Mouse (Mus musculus): ENCODE data around the gene Det1. TPM values are rescaled to one million over a fixed set of nuclear protein-coding genes. Genes with fewer than 3 reads are reported as not detected.

Gene Det1
- 10 to 100 TPM; 16.0 to 16.5 TPM for total RNA-seq (2021)
- long read RNA-seq, experiment 1, partial matches to known transcripts, result 0 of 14 reads
- long read RNA-seq, experiment 1, other reads (novel, unspliced or antisense), result 11 of 14 reads
- long read RNA-seq, experiment 2, partial matches to known transcripts, result 2 of 14 reads
- long read RNA-seq, experiment 2, other reads (novel, unspliced or antisense), result 9 of 14 reads

DNA sequence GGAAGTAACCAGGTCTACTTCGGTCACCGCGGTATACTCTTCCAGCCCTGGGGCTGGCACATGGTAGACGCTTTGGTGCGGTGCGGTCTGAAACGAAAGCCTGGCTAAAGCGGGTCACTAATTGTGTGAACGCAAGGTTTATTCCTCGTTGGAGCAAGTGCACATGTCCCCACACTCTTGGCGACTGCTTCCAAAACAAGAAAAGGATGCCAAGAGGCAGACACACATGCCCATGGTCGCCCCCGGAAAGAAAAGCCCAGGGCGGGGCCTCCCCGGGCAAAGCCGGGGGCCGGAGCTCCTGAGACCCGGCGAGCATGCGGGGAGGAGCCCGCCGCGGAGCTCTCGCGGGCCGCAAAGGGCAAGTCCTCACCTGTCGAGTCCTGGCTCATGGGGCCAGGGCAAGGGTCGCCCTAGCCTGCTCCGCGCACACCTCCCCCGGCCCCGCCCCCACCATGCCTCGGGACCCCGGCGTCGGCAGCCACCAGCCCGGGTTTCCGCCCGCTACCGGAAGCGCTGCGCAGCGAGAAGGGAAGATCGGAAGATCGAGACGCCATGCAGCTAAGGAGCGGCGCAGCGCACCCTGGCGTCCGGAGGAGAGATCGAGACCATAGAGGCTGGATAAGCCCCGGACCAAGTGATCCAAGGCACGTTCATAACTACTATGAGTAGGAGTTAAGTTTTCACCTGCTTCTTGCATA is at the start of gene Det1:
Gene Det1 (minus strand): TSS at position 527 of the 698 bp plus-strand sequence.
- DNase-seq, result peak; percentile 83 to 86
- intact Hi-C loops (cut with DNase I), result loop anchor here (2.0 kb wide), 1 partner anchor 54 kb away; no protein-coding TSS in a partner anchor

DNA sequence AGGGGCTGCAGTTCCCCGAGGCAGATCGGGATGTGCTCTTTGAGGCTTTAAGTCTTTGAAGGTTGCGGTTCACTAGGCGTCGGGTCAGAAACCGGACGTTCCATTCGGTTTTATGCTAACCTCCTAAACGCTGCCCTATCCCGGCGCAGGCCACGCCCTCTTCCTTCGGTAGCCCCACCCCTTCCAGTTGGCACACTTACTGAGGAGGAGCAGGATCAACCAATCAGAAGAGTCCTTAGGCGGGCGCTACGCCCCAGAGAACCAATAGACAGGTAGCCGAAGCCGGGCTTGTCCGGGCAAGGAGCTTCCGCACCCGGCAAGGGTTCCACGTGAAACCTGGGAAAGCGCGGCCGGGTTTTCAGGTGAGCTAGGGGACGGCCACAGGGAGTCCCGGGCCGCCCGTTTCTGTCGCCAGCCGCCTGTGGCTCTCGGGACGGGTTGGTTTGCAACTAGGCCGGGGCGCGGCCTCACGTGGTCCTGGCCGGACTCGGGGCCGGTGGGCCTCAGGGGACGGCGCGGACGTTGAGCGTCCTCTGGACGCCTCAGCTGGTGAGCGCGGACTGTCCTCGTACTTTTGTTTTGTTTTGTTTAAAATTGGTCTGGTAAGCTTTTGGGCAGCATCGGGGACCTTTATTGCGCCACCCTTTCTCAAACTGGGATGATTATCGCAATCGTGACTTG is 48.7 kb upstream of the Det1 start, which contains the start of gene Aen:
Gene Aen (plus strand): TSS at position 202 of the 681 bp plus-strand sequence.
- intact Hi-C loops (cut with DNase I), result no loop called here
- peak; percentile 98 to 99 for DNase-seq

DNA sequence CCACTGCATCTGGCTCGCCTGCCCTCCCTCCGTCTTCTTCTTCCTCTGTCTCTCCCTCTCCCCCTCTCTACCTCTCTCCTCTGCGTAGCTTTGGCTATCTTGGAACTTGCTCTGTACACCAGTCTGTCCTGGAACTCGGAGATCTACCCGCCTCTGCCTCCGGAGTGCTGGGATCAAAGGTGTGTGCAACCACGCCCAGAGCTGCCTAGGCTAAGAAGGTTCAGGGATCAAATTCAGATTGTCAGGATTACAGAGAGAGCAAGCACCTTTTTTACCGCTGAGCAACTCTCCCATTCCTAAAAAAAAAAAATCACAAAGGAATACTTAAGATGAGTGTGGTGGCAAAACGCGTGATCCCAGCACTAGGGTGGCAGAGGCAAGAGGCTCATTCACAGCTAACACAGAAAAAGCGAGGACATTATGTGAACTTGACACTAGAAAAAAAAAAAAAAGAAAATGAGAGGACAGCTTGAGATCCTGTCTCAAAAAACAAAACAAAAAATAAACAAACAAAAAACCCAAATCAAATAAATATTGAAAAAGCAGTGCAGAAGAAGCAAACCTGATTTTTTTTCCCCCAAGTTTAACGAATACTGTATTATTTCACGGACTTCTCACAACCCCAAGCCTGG is 48.1 kb upstream of the Det1 start:
- no peak for DNase-seq
- intact Hi-C loops (cut with DNase I), result no loop called here

DNA sequence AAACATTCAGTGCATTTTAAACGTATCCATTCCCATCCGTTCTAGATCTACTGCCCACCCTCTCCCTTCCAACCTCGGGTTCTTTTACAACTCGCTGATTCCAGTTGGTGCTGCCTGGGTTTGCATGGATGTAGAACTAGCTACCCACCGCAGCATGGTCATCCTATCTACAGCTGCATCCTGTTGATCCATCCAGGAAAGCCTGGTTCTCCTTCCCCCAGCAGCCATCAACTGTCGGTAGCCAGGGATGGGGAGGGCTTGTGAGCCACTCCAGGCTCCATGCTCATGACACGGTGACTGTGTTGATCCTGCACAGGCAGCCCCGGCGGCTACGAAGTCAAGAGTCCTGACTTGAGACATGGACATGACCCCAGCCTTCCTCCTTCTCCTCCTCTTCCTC is 46.9 kb upstream of the Det1 start:
- intact Hi-C loops (cut with DNase I), result no loop called here
- no peak for DNase-seq

DNA sequence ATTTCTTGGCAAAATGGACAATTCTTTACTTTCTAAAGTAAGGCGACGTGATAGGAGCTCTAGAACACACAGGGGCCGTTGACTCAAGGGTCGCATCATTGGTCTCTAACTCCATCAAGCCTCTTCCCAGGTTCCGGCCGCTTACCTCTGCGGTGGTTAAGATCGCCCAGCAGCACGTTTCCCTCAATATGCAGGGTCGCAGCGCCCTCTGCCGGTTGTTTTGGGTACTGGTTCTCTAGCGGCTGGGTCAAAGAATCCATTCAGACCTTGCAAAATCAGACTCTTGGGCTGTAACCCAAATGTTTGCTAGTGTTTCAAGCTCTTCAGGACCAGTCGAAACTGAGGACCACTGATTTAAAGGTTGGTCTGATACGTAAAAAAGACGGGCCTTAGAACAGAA is 43.6 kb upstream of the Det1 start:
- intact Hi-C loops (cut with DNase I), result loop anchor here (1.0 kb wide), 1 partner anchor 99 kb away; no protein-coding TSS in a partner anchor
- peak; percentile 76 to 81 for DNase-seq

DNA sequence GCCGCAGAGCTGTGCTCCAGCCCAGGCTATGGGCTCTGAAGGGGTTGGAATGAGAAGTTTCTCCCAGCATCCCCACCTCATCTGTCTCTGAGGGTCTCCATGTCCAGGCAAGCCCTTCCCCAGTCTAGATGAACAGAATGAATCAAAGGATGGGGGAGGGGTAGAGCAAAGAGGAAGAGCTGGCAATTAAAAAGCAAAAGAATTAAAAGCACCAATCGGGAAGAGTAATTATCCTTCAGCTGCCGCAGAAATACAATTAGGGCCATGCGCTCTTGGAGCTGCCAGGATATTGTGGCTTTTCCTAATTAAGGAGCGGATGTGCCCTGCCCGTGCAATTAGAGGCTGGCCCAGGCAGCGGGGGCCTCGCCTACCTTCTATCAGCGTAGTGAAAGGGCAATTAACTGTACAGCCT is 40.4 kb upstream of the Det1 start:
- intact Hi-C loops (cut with DNase I), result loop anchor here (5.0 to 10.0 kb wide), 2 partner anchors 35 to 313 kb away; no protein-coding TSS in a partner anchor
- no peak for DNase-seq

DNA sequence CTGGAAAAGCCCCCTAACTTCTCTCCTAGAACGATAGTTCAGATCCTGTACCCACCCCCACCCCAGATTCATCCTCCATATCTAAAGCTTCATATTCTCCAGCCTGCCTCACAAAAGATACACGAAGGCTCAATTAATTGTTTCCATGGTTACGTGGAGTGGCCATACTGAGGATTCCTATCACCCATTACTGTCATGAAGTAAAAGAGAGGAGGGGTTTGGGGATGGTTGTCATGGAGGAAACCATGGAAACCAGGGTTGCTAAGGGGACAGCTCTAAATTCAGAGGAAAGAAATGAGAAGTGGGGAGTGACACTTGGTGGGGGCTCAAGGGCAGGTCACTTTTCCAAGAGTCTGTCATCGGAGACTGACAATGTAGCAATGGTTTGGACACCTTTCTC is 39.4 kb upstream of the Det1 start:
- no peak for DNase-seq
- intact Hi-C loops (cut with DNase I), result loop anchor here (5.0 to 10.0 kb wide), 2 partner anchors 34 to 312 kb away; no protein-coding TSS in a partner anchor

DNA sequence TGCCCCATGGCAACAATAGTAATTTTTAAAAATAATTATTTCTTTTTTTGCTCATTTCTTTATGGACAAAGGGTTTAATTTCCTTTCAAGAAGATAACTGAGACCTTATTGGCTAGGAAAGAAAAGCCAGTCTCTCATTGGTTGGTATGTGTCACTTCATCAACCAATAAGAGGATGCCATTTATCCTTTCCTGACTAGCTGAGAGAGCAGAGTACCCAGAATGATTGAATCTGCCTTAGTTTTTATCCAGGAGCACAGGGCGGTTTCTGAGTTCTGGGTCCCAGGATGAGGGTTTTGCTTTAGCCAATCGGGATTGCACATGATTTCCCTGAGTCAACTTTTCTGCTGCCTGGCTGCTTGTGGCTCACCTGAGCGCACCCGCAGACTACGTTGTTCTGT is 38.3 kb upstream of the Det1 start:
- DNase-seq, result no peak
- intact Hi-C loops (cut with DNase I), result loop anchor here (5.0 to 10.0 kb wide), 2 partner anchors 33 to 311 kb away; no protein-coding TSS in a partner anchor

DNA sequence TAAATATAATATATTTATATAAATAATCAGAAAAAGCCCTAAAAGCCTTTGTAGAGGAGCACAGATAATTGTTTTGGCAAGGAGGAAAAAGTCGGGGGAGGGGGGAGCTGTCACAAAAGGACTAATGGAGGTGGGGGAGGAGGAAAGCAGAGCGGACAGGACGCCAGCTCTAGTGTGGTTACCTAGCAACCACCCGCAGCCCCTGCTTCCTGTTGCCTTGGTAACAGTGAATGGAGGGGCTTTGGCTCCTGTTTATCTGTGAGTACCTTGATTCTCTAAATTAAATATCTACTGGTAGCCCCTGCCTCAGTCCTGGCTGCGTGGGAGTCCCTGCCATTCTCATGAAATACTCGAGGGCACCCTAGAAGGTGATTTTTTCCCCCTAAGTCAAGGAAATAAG is 37.1 kb upstream of the Det1 start:
- no peak for DNase-seq
- intact Hi-C loops (cut with DNase I), result loop anchor here (10.0 kb wide), 1 partner anchor 309 kb away; no protein-coding TSS in a partner anchor

DNA sequence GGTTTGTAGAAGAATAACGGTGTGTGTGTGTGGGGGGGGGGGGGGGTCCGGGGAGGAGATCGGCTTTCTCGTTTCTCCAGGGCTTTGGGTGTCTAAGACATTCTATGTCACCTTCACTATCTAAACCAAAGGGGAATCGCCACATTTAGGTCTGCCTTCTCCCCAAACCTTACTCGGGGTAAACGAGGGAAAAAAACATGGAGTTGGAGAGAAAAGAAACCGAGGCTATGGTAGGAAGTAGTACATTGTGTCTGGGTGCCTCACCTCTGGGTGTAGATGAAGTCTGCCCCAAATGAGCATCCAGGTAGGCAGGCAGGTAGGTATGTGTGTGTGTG is 36.6 kb upstream of the Det1 start:
- no peak for DNase-seq
- intact Hi-C loops (cut with DNase I), result loop anchor here (10.0 kb wide), 1 partner anchor 309 kb away; no protein-coding TSS in a partner anchor

DNA sequence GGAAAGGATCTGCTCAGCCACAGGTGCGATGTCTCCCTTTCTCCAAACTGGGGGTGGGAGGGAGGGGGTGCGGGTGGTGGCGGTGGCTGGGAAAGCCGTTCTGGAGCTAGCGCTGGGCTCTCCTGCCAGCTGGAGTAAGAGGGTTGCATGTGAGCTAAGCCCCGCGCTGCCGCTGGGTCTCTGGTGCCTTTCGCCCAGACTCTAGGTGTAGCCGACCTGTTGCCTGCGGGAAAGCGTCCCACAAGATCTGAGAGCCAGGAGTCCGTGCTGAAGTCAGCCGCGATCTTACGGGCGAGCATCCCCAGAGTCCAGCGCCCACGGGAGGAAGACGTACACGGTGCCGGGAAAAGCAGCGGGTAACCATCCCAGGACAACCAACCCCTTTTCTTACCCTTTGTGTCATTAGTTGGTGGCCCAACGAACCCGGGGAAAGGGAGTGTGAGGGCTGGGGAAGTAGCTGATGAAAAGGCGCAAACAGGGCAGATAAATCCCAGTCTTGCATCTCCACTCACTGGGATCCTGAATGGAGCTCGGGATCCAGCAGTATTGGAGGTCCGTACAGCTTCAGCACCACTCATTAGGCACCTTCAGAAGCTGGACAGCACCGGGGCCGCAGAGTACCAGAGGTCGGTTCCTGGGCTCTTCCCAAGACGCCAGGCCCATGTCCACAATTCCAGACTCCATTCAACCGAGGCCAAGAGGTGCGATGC is 36.1 kb upstream of the Det1 start:
- DNase-seq, result no peak
- intact Hi-C loops (cut with DNase I), result loop anchor here (10.0 kb wide), 1 partner anchor 308 kb away; no protein-coding TSS in a partner anchor

DNA sequence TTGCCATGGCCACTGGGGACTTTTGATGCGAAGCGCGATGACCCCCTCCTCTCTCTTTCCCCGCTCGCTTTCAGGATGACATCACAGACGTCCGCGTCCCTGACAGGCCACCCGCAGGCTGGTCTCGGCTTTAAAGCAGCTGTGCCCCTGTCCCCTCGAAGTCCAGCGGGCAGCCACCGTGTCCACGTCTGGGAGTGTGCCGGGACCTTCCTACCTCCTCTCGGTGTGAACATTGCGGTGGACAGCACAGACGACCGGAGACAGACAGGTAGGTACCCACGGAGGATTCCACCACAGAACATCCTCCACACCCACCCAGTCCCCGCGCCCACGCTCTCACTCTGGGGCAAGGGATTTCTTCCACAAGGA is 35.4 kb upstream of the Det1 start:
- intact Hi-C loops (cut with DNase I), result loop anchor here (10.0 kb wide), 1 partner anchor 308 kb away; no protein-coding TSS in a partner anchor
- no peak for DNase-seq

DNA sequence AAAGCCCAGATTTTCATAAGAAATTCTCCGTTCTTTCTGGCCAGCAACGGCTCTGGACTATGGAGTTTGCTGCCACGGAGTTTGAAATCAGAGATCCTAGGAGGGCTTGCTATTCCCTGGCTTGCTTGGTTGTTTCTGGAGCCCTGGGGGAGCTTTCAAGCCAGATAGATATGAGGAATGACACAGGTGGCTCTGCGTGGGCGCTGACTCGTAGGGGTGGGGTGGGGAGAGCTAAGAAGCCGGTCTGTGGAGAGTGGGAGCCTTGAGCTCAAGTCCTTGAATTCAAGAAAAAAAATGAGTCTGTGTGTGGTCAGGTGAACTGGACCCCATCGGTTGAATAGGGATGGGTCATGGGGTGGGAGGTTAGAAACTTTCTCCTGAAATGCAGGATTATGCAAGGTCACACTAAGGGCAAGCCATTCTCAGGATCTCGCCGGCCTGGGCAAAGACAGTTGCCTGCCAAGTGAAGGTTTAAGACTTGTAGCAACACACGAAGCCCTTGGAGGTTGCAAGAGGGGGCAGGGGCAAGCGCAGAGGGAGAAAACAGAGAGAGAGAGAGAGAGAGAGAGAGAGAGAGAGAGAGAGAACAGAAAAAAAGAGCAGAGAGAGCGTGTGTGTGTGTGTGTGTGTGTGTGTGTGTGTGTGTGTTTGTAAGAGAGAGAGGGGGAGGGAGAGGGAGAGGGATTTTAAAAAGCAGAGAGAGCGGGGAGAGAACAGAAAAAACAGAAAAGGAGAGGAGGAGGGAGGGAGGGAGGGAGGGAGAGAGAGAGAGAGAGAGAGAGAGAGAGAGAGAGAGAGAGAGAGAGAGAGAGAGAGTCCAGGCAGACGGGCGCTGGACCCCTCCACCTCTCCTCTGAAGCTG is 34.8 kb upstream of the Det1 start:
- intact Hi-C loops (cut with DNase I), result loop anchor here (10.0 kb wide), 1 partner anchor 307 kb away; no protein-coding TSS in a partner anchor
- no peak for DNase-seq

DNA sequence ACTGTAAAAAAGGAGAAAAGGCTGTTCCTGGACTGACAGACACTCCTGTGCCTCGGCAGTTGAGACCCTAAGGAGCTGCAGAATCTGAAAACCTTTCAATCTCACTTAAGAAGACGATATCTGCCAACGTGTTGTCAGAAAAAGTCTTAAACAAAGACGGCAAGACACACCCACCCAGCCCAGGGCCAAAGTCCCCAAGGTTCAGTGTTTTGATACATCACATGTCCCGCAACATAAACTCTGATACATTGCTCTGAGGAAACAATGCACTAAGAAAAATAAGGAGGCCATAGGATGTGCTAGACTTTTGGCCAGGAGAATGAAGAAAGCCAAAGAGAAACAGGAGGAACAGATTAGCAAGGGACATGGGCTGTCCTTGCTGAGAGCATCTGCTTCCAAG is 25.8 kb upstream of the Det1 start:
- intact Hi-C loops (cut with DNase I), result no loop called here
- no peak for DNase-seq

DNA sequence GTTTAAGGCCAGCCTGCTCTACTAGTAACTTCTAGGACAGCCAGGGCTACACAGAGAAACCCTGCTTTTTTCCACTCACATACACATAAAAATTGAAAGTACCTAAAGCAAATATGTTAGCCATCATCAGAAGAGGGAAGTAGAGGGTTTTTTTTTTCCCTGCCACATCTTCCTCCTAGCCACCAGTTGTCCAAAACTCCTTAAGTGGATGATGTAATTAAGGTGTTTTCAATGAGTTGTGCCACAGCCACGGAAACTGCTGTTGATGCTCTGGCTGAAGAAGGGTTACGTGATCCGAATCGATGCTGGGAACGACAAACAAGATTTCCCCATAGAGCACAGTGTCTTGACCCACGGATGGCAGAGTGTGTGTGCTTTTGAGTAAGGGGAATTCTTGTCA is 25.3 kb upstream of the Det1 start:
- intact Hi-C loops (cut with DNase I), result no loop called here
- DNase-seq, result no peak

DNA sequence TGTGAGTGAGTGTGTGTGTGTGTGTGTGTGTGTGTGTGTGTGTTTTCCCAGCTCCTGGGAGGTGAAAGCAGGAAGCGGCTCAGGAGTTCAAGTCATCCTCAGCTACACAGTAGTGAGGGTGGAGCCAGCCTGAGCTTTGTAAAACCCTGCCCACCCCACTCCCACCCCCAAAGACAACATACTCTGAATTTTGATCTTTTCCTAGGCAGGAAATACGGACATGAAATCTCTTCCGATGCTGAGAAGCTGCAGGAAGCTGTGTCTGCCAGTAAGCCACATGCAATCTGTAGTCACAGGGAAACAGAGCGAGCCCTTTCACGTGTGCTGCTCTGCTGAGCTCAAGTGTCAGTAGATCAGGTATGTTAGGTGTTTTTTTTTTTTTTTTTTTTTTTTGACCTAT is 21.7 kb upstream of the Det1 start:
- DNase-seq, result no peak
- intact Hi-C loops (cut with DNase I), result no loop called here

DNA sequence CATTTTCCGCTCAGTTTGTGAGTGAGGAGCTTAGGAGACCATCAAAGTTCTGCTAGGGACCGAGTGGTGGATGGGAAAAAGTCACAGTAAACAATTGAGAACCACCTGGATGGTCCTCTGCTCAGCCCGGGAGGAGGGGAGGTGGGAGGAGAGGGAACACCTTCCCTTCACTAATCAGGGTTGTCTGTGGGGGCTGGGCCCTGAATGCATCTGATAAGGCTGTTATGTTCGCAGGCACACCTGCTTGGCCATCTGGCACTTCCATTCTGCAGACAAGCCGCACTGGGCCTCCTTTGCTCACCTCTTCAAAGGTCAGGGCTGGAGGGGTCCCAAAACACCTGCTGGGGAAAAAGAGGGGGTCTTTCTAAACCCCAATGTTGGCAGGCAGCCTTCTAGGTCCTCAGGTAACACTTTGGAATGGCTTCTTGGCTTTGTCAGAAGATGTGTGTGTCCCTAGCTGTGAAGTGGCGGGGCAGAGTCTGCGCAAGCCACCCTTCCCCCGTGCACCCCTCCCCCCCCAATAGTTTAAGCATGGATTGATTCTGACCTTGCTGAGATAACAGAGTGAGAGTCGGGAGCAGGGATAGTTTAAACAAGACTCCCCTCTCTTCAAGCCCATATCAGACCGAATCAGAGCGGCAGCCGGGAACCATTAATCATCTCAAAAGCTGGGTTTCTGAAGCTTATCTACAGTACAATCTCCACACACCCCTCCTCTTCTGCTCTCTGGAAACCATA is 18.3 kb upstream of the Det1 start:
- no peak for DNase-seq
- intact Hi-C loops (cut with DNase I), result no loop called here

DNA sequence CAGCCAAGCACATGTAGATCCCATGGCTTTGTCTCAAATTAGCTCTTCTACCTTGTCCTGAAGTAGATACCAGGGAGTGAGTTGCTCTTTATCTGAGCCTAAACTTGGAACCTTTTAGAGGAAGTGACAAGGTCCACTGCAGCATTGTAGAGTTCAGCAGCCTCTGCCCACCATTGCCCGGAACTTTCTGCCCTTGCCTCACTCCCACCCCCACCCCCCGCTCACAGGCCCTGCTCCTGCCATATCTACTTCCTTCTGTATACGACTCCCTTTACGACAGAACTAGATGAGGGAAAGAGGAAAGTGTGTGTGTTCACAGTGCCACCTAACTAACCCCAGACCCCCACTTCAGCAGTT is 17.4 kb upstream of the Det1 start:
- intact Hi-C loops (cut with DNase I), result no loop called here
- DNase-seq, result no peak
